Mouse (Mus musculus) heart, postnatal 0 days (tissue): ENCODE measurements at regions not wholly inside any gene's neighbourhood (a gene's known extent, or its start where the extent isn't known, plus 50 kb on each side); places are given as distances from the start of the nearest gene placed in this dataset.

Experiments
- CTCF ChIP-seq: IDR thresholded peaks from 2 replicates; pipeline ENCODE4 v1.5.1; 2016; ENCODE audit warnings: antibody characterized with exemption, control low read depth, low read depth
- EP300 ChIP-seq: IDR thresholded peaks from 2 replicates; pipeline ENCODE4 v1.6.1; 2016; ENCODE audit warnings: antibody characterized with exemption, low read depth

DNA sequence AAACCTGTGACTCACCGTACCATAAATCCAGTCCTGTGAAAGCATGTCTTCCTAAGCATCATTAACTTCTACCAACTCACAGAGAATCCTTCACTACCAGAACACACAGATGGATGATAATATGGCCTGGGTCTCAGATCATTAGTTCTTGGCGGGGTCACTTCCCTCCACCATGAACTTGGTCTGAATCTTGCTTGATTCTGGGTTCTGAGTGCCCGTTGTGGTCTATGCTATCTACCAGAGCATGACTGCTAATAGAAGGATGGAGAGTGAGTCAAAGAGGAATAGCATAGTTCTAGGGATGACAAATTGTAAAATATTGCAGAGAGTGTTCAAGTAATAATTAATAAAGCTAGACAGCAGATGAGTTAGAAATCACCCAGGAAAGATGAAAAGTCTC is 221.3 kb upstream of the Mki67 start:
- TF ChIP-seq EP300 (no peak), CTCF (no peak)
